Mouse (Mus musculus) CH12.LX (cell line): ENCODE measurements around the gene Srsf7. TPM values are rescaled to one million over a fixed set of nuclear protein-coding genes. Genes with fewer than 3 reads are reported as not detected.

ENCODE experiments used
- DNase-seq: peaks from one replicate; pipeline ENCODE4 v3.0.0-alpha.2; 2013; ENCODE audit errors: extremely low read depth
- H3K27ac ChIP-seq: 2 replicates; pipeline ENCODE4 v1.5.1; 2012; ENCODE audit warnings: low read depth, mild to moderate bottlenecking, control low read depth, moderate library complexity; ENCODE audit not compliant: insufficient read depth
- H3K27me3 ChIP-seq: replicated peaks from 2 replicates; pipeline ENCODE3; 2012; ENCODE audit warnings: inconsistent platforms
- H3K36me3 ChIP-seq, 2 experiments: replicated peaks in 1 of 2; 2 replicates each; pipeline versions ENCODE3 to v1.6.1; 2012; ENCODE audit warnings: inconsistent platforms in 1 of 2, low read length in 1 of 2, mild to moderate bottlenecking in 1 of 2, mixed read lengths in 1 of 2, moderate library complexity in 1 of 2; ENCODE audit not compliant: control insufficient read depth in 1 of 2, insufficient read depth in 1 of 2
- H3K4me1 ChIP-seq, 2 experiments: 2 replicates each; pipeline ENCODE4 v1.6.1; 2012; ENCODE audit warnings: inconsistent platforms in 1 of 2, moderate library complexity in 1 of 2; ENCODE audit not compliant: insufficient read depth in 2 of 2, control insufficient read depth in 1 of 2
- H3K4me2 ChIP-seq: 2 replicates; pipeline ENCODE4 v1.6.1; 2012; ENCODE audit warnings: low read depth, mild to moderate bottlenecking, control low read depth; ENCODE audit not compliant: poor library complexity, insufficient read depth, severe bottlenecking
- H3K4me3 ChIP-seq, 3 experiments: fragments of 150-350 bp in 1 of 3; sonication (generic) in 1 of 3; replicated peaks in 1 of 3; 2 replicates each; pipeline versions ENCODE3 to v1.5.1; 2011 to 2012; ENCODE audit warnings: low read depth in 2 of 3, low read length in 2 of 3, mild to moderate bottlenecking in 2 of 3, moderate library complexity in 2 of 3, control low read depth in 1 of 3, improper control_type of control experiment in 1 of 3, inconsistent platforms in 1 of 3, mixed read lengths in 1 of 3; ENCODE audit not compliant: poor library complexity in 1 of 3
- H3K79me2 ChIP-seq: replicated peaks from 2 replicates; pipeline ENCODE4 v1.6.1; 2012; ENCODE audit warnings: mild to moderate bottlenecking, moderate library complexity; ENCODE audit not compliant: control insufficient read depth, poor library complexity, insufficient read depth, severe bottlenecking; ENCODE audit errors: extremely low read depth
- H3K9ac ChIP-seq: 2 replicates; pipeline ENCODE4 v1.6.1; 2012; ENCODE audit warnings: low read depth, mild to moderate bottlenecking, control low read depth, moderate library complexity; ENCODE audit not compliant: insufficient read depth
- H3K9me3 ChIP-seq: replicated peaks from 2 replicates; pipeline ENCODE3; 2012; ENCODE audit warnings: low read length, inconsistent platforms, mixed read lengths
- BHLHE40 ChIP-seq: IDR thresholded peaks from 2 replicates; pipeline ENCODE4 v1.6.1; 2011; ENCODE audit warnings: mild to moderate bottlenecking, low read depth, low read length, improper control_type of control experiment
- CHD1 ChIP-seq: IDR thresholded peaks from 2 replicates; pipeline ENCODE4 v1.6.1; 2012; ENCODE audit warnings: low read depth, low read length, improper control_type of control experiment, inconsistent platforms
- CHD2 ChIP-seq: IDR thresholded peaks from 2 replicates; pipeline ENCODE4 v1.6.1; 2011; ENCODE audit warnings: low read length, improper control_type of control experiment
- CTCF ChIP-seq, 2 experiments: IDR thresholded peaks in 1 of 2; conservative IDR thresholded peaks in 1 of 2; 2 replicates each; pipeline ENCODE4 v1.5.1; 2011 to 2012; ENCODE audit warnings: low read depth in 2 of 2, low read length in 2 of 2, improper control_type of control experiment in 1 of 2, inconsistent platforms in 1 of 2, mild to moderate bottlenecking in 1 of 2, moderate library complexity in 1 of 2
- E2F4 ChIP-seq: IDR thresholded peaks from 2 replicates; pipeline ENCODE4 v1.6.1; 2011; ENCODE audit warnings: low read depth, low read length, improper control_type of control experiment; ENCODE audit not compliant: insufficient replicate concordance
- EP300 ChIP-seq: IDR thresholded peaks from 2 replicates; pipeline ENCODE4 v1.6.1; 2011; ENCODE audit warnings: low read length, improper control_type of control experiment
- ETS1 ChIP-seq: conservative IDR thresholded peaks from 2 replicates; pipeline ENCODE4 v1.6.1; 2012; ENCODE audit warnings: low read depth, mild to moderate bottlenecking, inconsistent platforms, low read length, improper control_type of control experiment, moderate library complexity
- GABPA ChIP-seq: IDR thresholded peaks from 2 replicates; pipeline ENCODE4 v1.6.1; 2012; ENCODE audit warnings: low read depth, low read length, improper control_type of control experiment, inconsistent platforms; ENCODE audit not compliant: insufficient replicate concordance
- HCFC1 ChIP-seq: IDR thresholded peaks from 2 replicates; pipeline ENCODE4 v1.6.1; 2012; ENCODE audit warnings: low read depth, mild to moderate bottlenecking, inconsistent platforms, low read length, improper control_type of control experiment
- IRF4 ChIP-seq: IDR thresholded peaks from 2 replicates; pipeline ENCODE4 v1.6.1; 2014; ENCODE audit warnings: low read depth, mild to moderate bottlenecking, inconsistent platforms, low read length, improper control_type of control experiment
- JUND ChIP-seq: conservative IDR thresholded peaks from 2 replicates; pipeline ENCODE4 v1.6.1; 2011; ENCODE audit warnings: low read depth, low read length, improper control_type of control experiment
- MAFK ChIP-seq: IDR thresholded peaks from 2 replicates; pipeline ENCODE4 v1.6.1; 2011; ENCODE audit warnings: low read length, improper control_type of control experiment; ENCODE audit not compliant: insufficient replicate concordance
- MAZ ChIP-seq: IDR thresholded peaks from 2 replicates; pipeline ENCODE4 v1.6.1; 2012; ENCODE audit warnings: low read depth, mild to moderate bottlenecking, inconsistent platforms, low read length, improper control_type of control experiment, moderate library complexity
- MXI1 ChIP-seq: IDR thresholded peaks from 2 replicates; pipeline ENCODE4 v1.6.1; 2011; ENCODE audit warnings: mild to moderate bottlenecking, low read depth, low read length, improper control_type of control experiment
- MYC ChIP-seq: IDR thresholded peaks from 2 replicates; pipeline ENCODE4 v1.6.1; 2011; ENCODE audit warnings: low read depth, mild to moderate bottlenecking, improper control_type of control experiment, low read length
- NELFE ChIP-seq: IDR thresholded peaks from 2 replicates; pipeline ENCODE4 v1.6.1; 2011; ENCODE audit warnings: low read depth, low read length, improper control_type of control experiment
- NRF1 ChIP-seq: IDR thresholded peaks from 2 replicates; pipeline ENCODE4 v1.6.1; 2014; ENCODE audit warnings: low read depth, mild to moderate bottlenecking, inconsistent platforms, low read length, improper control_type of control experiment, moderate library complexity
- PAX5 ChIP-seq: IDR thresholded peaks from 2 replicates; pipeline ENCODE4 v1.6.1; 2012; ENCODE audit warnings: low read length, inconsistent platforms, mixed read lengths
- POLR2AphosphoS2 ChIP-seq: IDR thresholded peaks from 2 replicates; pipeline ENCODE4 v1.6.1; 2011; ENCODE audit warnings: low read depth, low read length, improper control_type of control experiment
- RAD21 ChIP-seq: IDR thresholded peaks from 2 replicates; pipeline ENCODE4 v1.6.1; 2011; ENCODE audit warnings: low read depth, mild to moderate bottlenecking, low read length, improper control_type of control experiment, moderate library complexity
- RCOR1 ChIP-seq: conservative IDR thresholded peaks from 2 replicates; pipeline ENCODE4 v1.6.1; 2012; ENCODE audit warnings: low read depth, mild to moderate bottlenecking, inconsistent platforms, low read length, improper control_type of control experiment
- SIN3A ChIP-seq: IDR thresholded peaks from 2 replicates; pipeline ENCODE4 v1.6.1; 2012; ENCODE audit warnings: low read length, improper control_type of control experiment, inconsistent platforms
- SMC3 ChIP-seq: IDR thresholded peaks from 2 replicates; pipeline ENCODE4 v1.6.1; 2011; ENCODE audit warnings: low read depth, low read length, improper control_type of control experiment
- TBP ChIP-seq: conservative IDR thresholded peaks from 2 replicates; pipeline ENCODE4 v1.6.1; 2011; ENCODE audit warnings: low read depth, low read length, improper control_type of control experiment
- ZC3H11A ChIP-seq: IDR thresholded peaks from 2 replicates; pipeline ENCODE4 v1.6.1; 2012; ENCODE audit warnings: low read depth, mild to moderate bottlenecking, inconsistent platforms, low read length, improper control_type of control experiment
- ZNF384 ChIP-seq: IDR thresholded peaks from 2 replicates; pipeline ENCODE4 v1.6.1; 2012; ENCODE audit warnings: low read depth, low read length, improper control_type of control experiment, inconsistent platforms
- dilution Hi-C: fragments of 300-500 bp; cut with MboI; formaldehyde crosslinking; loops from 2 replicates; pipeline ENCODE4 v1.14.3; 2020; ENCODE audit warnings: low sequenced_read_pairs; ENCODE audit not compliant: extremely low pct_unique_long_range_greater_than_20kb, extremely low pct_ligation_motif_present
- in situ Hi-C: fragments of 300-500 bp; cut with MboI; formaldehyde crosslinking; loops from 3 replicates; pipeline ENCODE4 v1.14.3; 2019; ENCODE audit warnings: low sequenced_read_pairs, low pct_ligation_motif_present, low pct_unique_long_range_greater_than_20kb, mixed read lengths
- polyA plus RNA-seq: library from polyadenylated mRNA; unstranded; fragments of >175 nt; gene quantifications from 2 replicates; pipeline ENCODE4 v1.2.1, GENCODE M21; 2012; ENCODE audit warnings: low read depth; ENCODE audit not compliant: insufficient read length
- total RNA-seq, 2 experiments: library from RNA; depleted of rRNA; stranded (reverse); fragments of 300-350 nt in 1 of 2; fragments of >200 nt in 1 of 2; gene quantifications; 2 replicates each; pipeline ENCODE4 v1.2.3; 2012 to 2014

The Srsf7 gene
- total and polyA plus RNA-seq, 3 experiments, result 268 to 442 (median 383) TPM

- TF ChIP-seq SIN3A (no peak), CTCF (conservative IDR thresholded peaks at IDR 0.05 in 1 of 2, IDR thresholded peaks at IDR 0.05 in 1 of 2; ENCODE audit: low read depth in 2 of 2, low read length in 2 of 2) (no peak), CHD1 (0 out of 2 replicates have a peak, but pooled peaks have one; percentile 45)
- peaks cover 3% of the 10 kb centered on the region for H3K27me3 ChIP-seq
- dilution Hi-C loops, result no loop called here
Observed at GRCm38 (mm10) chr17:80167436-80167835, 39.7 kb downstream of the Srsf7 start.

GRCm38 (mm10) chr17:80166346-80166745 lies 40.8 kb downstream of the Srsf7 start:
- Histone ChIP-seq H3K27ac (no peak overlapping the region), H3K9me3 (no peaks in the 10 kb centered on the region), H3K27me3 (peaks cover 3% of the 10 kb centered on the region), H3K4me1 (peaks cover 14 to 22% of the 10 kb centered on the region in 2 experiments; a peak in 3 of 4 replicates), H3K79me2 (no peaks in the 10 kb centered on the region), H3K4me2 (no peak overlapping the region), H3K9ac (no peak overlapping the region), H3K36me3 (no peaks in the 10 kb centered on the region), H3K4me3 (no peak overlapping the region)
- DNase-seq, result no peak
- dilution Hi-C loops, result no loop called here
- TF ChIP-seq POLR2AphosphoS2 (no peak), IRF4 (no peak), NELFE (no peak), RCOR1 (no peak), EP300 (no peak), ZC3H11A (no peak), MXI1 (no peak), BHLHE40 (no peak), HCFC1 (no peak), PAX5 (no peak), GABPA (no peak), MYC (no peak)
- in situ Hi-C loops, result no loop called here

More at GRCm38 (mm10) chr17:80167436-80167835, 39.7 kb downstream of the Srsf7 start:
- Histone ChIP-seq H3K9me3 (no peaks in the 10 kb centered on the region), H3K79me2 (no peaks in the 10 kb centered on the region), H3K36me3 (no peaks in the 10 kb centered on the region), H3K9ac (peak overlapping the region; percentile 0; the same call in 1 of the 2 replicates), H3K4me3 (no peak overlapping the region), H3K27ac (peak overlapping the region; percentile 3; the same call in 1 of the 2 replicates), H3K4me2 (peak overlapping the region; percentile 38; the same call in 1 of the 2 replicates), H3K4me1 (peaks cover 18 to 22% of the 10 kb centered on the region in 2 experiments; a peak in 3 of 4 replicates)
- DNase-seq, result no peak
- in situ Hi-C loops, result no loop called here

DNA sequence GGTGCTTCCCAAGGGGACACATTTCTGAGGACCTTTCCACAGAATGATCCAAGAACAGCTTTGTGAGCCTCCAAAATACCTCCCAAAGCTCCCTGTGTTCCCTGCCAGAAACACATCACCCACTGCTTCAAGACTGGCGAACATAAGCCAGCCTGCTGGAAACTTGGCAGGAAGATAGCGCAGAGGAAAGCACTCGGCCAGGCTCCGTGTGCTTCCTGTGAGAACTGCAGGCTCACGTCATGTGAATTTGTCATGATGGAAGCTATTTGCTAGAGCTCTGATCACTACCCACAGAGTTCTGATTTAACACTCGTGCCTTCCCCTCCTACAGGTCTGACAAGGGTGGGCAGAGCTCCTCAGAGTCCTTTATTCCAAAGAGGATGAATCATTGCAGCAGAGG lies 41.4 kb downstream of the Srsf7 start:
- H3K27ac ChIP-seq, result no peak overlapping the region
- H3K27me3 ChIP-seq, result peaks cover 3% of the 10 kb centered on the region
- no peaks in the 10 kb centered on the region for H3K79me2 ChIP-seq
- in situ Hi-C loops (no loop called here), dilution Hi-C loops (no loop called here)
- H3K4me2 ChIP-seq, result no peak overlapping the region
- no peaks in the 10 kb centered on the region for H3K9me3 ChIP-seq
- no peak for DNase-seq
- no peaks in the 10 kb centered on the region for H3K36me3 ChIP-seq
- TF ChIP-seq MAFK (no peak), SIN3A (no peak), CHD2 (no peak), E2F4 (no peak), EP300 (no peak), HCFC1 (no peak), SMC3 (no peak), IRF4 (no peak), ZNF384 (no peak), NRF1 (no peak), MXI1 (no peak), NELFE (no peak), MAZ (no peak), BHLHE40 (no peak), JUND (no peak), ETS1 (no peak), TBP (no peak), RAD21 (no peak)
- H3K9ac ChIP-seq, result no peak overlapping the region
- no peak overlapping the region for H3K4me3 ChIP-seq
- H3K4me1 ChIP-seq, result peaks cover 13 to 22% of the 10 kb centered on the region in 2 experiments; a peak in 3 of 4 replicates
